Mouse (Mus musculus) kidney, adult 2 months (tissue): ENCODE results near the gene Ccdc115.

Experiments used
- CTCF ChIP-seq: fragments of 200-500 bp; conservative IDR thresholded peaks from 2 replicates; pipeline ENCODE4 v1.5.1; 2011; ENCODE audit warnings: low read depth, mild to moderate bottlenecking, control low read depth, low read length, moderate library complexity, mixed read lengths; ENCODE audit not compliant: insufficient read depth, insufficient read length
- POLR2A ChIP-seq: fragments of 200-500 bp; IDR thresholded peaks from one replicate; pipeline ENCODE4 v1.6.1; 2011; ENCODE audit warnings: low read depth, low read length, control low read depth

DNA sequence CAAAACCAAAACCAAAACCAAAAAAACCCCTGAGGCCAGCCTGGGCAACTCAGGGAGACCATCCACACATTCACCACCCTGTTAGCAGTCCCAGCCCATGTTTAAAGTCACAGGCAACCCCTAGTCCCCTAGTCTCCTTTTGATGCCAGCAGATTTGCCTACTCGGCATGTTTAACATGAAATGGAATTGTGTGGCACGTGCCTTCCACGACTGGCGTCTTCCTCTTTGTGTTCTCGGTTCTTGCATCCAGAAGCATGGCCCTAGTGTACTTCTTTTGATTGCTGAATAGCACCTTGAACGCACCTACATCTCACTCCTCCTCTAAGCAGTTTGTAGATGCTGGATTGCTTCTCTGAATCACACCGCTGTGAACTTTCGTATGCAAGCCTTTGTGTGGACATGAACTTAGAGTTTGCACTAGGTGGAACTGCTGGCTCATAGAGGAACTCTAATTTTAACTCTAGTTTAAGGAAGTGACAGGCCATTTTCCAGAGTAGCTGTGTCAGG is 24.9 kb upstream of the Ccdc115 start:
- TF ChIP-seq POLR2A = no peak
- no peak for TF ChIP-seq CTCF
